Mouse (Mus musculus) lung, postnatal 14 days (tissue): ENCODE measurements around the gene Rbm20.

Experiments used
- DNase-seq: peaks from one replicate; pipeline ENCODE4 v3.0.0; 2021

Gene Rbm20

GRCm38 (mm10) chr19:53855781-53856180, 178.7 kb downstream of the Rbm20 start:
- no peak for DNase-seq

- DNase-seq: no peak
These were observed 179.7 kb downstream of the Rbm20 start for GRCm38 (mm10) chr19:53856794-53857193.

DNA sequence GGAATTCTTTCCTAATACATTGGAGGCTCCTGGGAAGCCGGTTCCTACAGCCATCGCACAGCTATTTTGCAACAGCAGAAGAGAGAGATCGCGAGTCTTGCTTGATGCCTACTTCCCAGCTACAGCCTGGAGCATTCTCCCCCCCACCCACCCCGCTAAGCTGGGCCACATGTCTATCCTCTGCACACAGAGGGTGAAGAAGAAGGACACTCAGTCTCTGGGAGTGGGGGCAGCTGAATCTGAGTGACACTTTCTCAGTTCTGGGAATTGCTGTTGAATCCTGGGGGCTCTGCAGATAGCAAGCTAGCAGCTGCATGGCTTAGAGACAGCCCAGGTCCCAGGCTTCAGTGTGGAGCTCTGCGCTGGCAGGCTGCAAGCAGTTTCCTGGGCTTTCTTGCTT, 180.9 kb downstream of the Rbm20 start:
- DNase-seq: no peak

- DNase-seq: peak; percentile 31
These were observed 182.0 kb downstream of the Rbm20 start for GRCm38 (mm10) chr19:53859149-53859548.

DNA sequence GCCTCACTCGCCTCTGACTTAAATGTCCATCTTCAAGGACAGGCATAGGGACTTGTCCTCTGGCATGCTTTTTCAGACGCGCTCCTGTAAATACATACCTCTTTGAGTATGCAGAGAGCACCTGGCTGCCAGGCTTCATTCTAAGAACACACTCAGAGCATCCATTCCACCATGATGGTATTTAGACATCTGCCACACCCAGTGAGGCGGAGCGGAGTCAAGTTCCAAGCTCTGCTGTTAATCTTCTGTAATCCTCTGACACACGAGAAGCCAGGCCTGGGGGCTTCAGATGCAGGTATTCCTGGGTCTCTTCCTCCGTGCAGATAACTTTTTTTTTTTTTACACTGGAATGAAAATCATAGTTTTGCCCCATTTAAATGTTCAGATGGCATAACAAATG, 182.5 kb downstream of the Rbm20 start:
- no peak for DNase-seq

GRCm38 (mm10) chr19:53861346-53861745, 184.2 kb downstream of the Rbm20 start:
- DNase-seq: no peak

GRCm38 (mm10) chr19:53862573-53863246, 185.6 kb downstream of the Rbm20 start:
- DNase-seq: no peak

GRCm38 (mm10) chr19:53867238-53867637, 190.1 kb downstream of the Rbm20 start:
- no peak for DNase-seq

GRCm38 (mm10) chr19:53868125-53868524, 191.0 kb downstream of the Rbm20 start:
- DNase-seq: no peak

GRCm38 (mm10) chr19:53868796-53869195, 191.7 kb downstream of the Rbm20 start:
- no peak for DNase-seq

GRCm38 (mm10) chr19:53869427-53870385, 192.6 kb downstream of the Rbm20 start:
- DNase-seq: no peak

- no peak for DNase-seq
These were observed 193.5 kb downstream of the Rbm20 start for GRCm38 (mm10) chr19:53870568-53870967.

DNA sequence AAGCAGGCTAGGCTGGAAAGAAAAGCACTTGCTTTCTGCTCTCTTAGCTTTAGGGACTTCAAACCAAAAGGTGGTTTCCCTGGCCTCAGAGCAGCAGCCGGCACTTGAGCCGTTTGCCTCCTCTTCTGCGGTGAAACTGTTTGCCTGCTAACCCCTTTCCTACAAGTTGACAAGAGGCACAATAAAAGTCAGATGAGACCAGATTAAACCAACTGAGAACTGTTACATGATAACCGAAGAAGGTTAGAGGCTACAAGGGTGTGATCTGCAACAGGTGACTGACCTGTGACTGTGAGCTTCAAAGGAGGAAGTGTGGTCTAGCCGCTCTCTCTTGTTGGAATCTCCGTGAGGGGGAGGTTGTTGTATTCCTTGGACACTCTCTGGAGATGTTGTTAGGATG, 194.4 kb downstream of the Rbm20 start:
- DNase-seq: no peak

DNA sequence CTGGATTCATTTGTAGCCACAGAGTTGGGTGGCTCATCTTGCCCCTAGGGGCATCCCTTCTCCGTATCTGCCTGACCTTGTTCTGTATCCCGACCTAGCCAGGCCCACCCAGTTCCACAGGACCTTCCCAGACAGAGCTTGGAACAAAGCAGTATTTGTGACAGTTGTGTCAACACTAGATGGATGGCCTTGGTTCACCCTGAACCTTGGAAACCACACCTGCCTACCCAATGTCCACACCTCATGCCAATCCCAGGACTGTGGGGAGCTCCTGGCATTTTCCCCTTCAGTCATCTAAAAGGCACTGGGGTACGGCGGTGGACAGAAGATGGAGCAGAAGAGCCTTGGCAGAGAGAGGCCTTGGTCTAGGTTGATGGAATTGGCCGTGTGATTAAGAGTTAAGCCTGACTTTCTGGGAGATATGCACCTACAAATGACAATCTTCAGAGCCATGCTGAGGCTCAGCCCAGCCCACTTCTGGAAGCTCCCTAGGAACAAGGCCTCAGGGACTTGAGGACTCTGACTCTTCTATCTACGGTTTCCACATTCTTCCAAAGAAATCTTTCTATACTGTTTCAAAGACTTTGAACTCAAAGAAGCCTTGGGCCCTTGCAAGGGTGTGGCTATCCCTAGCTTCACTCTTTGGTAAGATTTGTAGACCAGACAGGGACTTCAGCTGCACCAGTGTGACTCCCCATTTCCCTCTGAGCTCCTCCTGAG, 196.0 kb downstream of the Rbm20 start:
- DNase-seq: no peak

- DNase-seq: no peak
These were observed 198.1 kb downstream of the Rbm20 start for GRCm38 (mm10) chr19:53875246-53875645.

DNA sequence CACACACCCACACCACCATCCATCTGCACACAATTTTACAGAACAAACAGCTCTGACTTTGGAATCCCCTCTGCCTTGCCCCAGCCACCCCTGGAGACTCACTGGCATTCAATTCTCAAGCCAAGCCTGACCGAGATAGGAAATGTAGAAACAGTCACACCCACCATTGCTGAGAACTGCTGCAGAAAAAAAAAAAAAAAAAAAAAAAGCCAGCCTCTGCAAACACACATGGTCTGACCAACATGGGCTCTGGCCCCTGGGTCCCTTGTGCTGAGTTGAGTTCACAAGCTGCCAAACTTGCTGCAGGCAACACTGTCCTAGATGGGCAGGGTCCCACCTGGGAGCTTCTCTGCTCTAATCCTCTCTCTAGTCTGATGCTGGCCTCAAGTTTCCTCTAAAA, 200.7 kb downstream of the Rbm20 start:
- no peak for DNase-seq

GRCm38 (mm10) chr19:53880460-53880859, 203.4 kb downstream of the Rbm20 start:
- no peak for DNase-seq

GRCm38 (mm10) chr19:53881786-53882185, 204.7 kb downstream of the Rbm20 start:
- DNase-seq: no peak

- DNase-seq: no peak
These were observed 208.3 kb downstream of the Rbm20 start for GRCm38 (mm10) chr19:53885450-53885849.

- no peak for DNase-seq
These were observed 209.7 kb downstream of the Rbm20 start for GRCm38 (mm10) chr19:53886576-53887370.

DNA sequence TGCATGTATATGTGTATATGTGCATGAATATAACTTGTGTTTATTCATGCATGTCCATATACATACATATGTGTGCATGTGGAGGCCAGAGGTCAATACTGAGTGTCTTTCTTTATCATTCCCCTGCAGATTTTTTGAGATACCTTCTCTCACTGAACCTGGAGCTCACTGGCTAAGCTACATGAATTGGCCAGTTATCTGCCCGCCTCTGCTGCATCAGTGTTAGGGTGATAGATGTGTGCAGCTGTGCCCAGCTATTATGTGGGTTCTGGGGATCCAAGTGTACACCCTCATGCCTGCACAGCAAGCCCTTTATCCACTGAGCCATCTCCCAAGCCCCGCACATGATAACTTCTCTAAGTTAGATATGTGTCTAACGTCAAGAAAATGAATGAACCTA, 210.7 kb downstream of the Rbm20 start:
- no peak for DNase-seq

GRCm38 (mm10) chr19:53888331-53888730, 211.2 kb downstream of the Rbm20 start:
- DNase-seq: no peak

DNA sequence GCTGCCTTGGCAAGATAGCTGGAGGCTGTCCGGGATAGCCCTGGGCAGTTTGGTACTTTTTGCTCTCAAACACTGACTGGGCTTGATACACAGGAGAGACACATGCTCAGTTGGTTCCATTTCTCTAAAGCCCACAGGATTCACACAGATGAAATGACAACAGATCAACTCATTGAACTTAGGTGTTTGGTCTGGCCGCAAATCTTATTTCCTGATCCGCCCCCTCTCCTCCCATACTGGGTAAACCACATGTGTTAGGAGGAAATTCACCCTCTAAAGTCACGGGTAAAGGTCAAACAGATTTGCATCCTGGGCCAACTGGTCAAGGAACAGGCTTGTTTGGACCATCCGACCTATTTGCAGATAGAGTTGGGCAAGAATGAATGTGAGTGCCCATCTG, 212.4 kb downstream of the Rbm20 start:
- DNase-seq: no peak
